Mouse (Mus musculus): Measurements from ENCODE around the gene Ahsg. TPM values are rescaled to one million over a fixed set of nuclear protein-coding genes. Genes with fewer than 3 reads are reported as not detected.
A peak's percentile ranks its signal among the peaks of the same experiment; 100 is the strongest.

Ahsg gene
- total and polyA plus RNA-seq, 3 experiments = 8.0 to 15.1 (median 8.6) TPM

DNA sequence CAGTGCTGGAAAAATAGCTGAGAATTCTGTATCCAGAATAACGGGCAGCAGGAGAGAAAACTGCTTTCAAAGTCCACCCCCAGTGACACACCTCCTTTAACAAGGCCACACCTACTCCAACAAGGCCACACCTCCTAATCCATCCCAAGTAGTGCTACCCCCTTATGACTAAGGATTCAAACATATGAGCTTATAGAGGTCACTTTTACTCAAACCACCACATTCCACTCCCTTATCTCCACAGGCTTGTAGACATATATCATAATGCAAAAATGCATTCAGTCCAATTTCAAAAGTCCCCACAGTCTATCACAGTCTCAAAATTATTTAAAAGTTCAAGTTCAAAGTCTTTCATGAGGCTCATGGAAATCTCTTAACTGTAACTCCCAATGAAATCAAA lies 43.4 kb upstream of the Ahsg start:
- H3K36me3 ChIP-seq (ENCODE audit: control insufficient read depth, insufficient read depth, low read length) = no peaks in the 10 kb centered on the region
- whole genome bisulfite sequencing = 89% methylated on average over 1 of the region's 1 CpGs
- H3K4me3 ChIP-seq = no peak overlapping the region
- TF ChIP-seq CTCF (IDR thresholded peaks at IDR 0.05) (no peak), POLR2A (IDR thresholded peaks at IDR 0.05; ENCODE audit: insufficient read depth, low read depth, low read length) (no peak), EP300 (IDR thresholded peaks at IDR 0.05; ENCODE audit: insufficient read depth, low read depth, low read length) (no peak)
- H3K9ac ChIP-seq (ENCODE audit: low read depth, low read length) = no peak overlapping the region
- no peaks in the 10 kb centered on the region for H3K27me3 ChIP-seq (ENCODE audit: control insufficient read depth, insufficient read depth, low read length)
- no peaks in the 10 kb centered on the region for H3K79me2 ChIP-seq (replicated peaks; ENCODE audit: control insufficient read depth, insufficient read depth, low read length)
- intact Hi-C loops (cut with DNase I) = no loop called here
- no peak overlapping the region for H3K27ac ChIP-seq
- no peak for DNase-seq
- H3K4me1 ChIP-seq (ENCODE audit: control insufficient read depth, insufficient read depth, low read length) = no peaks in the 10 kb centered on the region; the same call in 1 of the 2 replicates

DNA sequence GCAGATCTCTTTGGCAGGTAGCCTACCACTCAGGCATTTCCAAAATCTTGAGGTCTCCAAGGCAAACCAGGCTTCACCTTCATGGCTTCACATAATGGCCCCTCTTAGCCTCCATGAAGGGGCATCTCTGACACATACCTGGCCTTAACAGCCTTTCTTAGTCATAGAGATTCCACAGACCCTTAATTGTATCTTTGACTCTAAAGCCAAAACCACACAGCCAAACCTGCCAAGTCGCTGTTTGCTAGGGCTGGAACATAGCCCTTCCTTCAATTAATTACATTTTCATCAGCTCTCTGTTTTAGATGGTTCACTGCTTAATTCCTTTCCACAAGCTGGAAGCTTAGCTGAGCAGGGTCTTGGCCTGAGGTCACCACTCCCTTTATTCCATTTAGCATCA lies 42.7 kb upstream of the Ahsg start:
- 80% methylated on average over 1 of the region's 1 CpGs for WGBS
- Histone ChIP-seq H3K36me3 (ENCODE audit: control insufficient read depth, insufficient read depth, low read length) (no peaks in the 10 kb centered on the region), H3K9ac (ENCODE audit: low read depth, low read length) (no peak overlapping the region), H3K27me3 (ENCODE audit: control insufficient read depth, insufficient read depth, low read length) (no peaks in the 10 kb centered on the region), H3K4me1 (ENCODE audit: control insufficient read depth, insufficient read depth, low read length) (no peaks in the 10 kb centered on the region; the same call in 1 of the 2 replicates), H3K27ac (no peak overlapping the region), H3K4me3 (no peak overlapping the region), H3K79me2 (replicated peaks; ENCODE audit: control insufficient read depth, insufficient read depth, low read length) (no peaks in the 10 kb centered on the region)
- no peak for DNase-seq
- intact Hi-C loops (cut with DNase I) = no loop called here
- TF ChIP-seq POLR2A (IDR thresholded peaks at IDR 0.05; ENCODE audit: insufficient read depth, low read depth, low read length) (no peak), EP300 (IDR thresholded peaks at IDR 0.05; ENCODE audit: insufficient read depth, low read depth, low read length) (no peak), CTCF (IDR thresholded peaks at IDR 0.05) (no peak)

DNA sequence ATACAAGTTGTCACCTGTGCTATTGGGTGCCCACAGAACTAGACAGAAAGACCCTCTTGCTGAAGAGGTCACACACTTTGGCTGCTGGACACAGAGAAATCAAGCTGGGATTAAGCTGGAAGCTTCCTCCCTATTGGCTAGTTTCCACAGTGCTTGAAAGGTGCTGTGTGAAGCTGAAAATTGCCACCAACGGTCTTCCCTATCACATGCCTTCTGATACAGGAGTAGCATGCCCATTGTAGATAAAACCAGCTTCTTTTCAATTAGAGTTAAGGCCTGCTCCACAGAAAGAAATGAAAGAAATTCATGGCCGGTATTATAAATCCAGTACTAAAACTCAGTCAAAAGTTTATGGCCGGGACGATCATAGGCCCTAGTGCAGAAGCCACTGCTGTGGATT lies 38.4 kb upstream of the Ahsg start:
- no peaks in the 10 kb centered on the region for H3K27me3 ChIP-seq (ENCODE audit: control insufficient read depth, insufficient read depth, low read length)
- H3K27ac ChIP-seq = no peak overlapping the region
- H3K79me2 ChIP-seq (replicated peaks; ENCODE audit: control insufficient read depth, insufficient read depth, low read length) = 0 out of 2 replicates have a peak, but pooled peaks cover 2% of the 10 kb centered on the region
- 85% methylated on average over 4 of the region's 4 CpGs for WGBS
- TF ChIP-seq POLR2A (IDR thresholded peaks at IDR 0.05; ENCODE audit: insufficient read depth, low read depth, low read length) = no peak
- TF ChIP-seq EP300 (IDR thresholded peaks at IDR 0.05; ENCODE audit: insufficient read depth, low read depth, low read length) = no peak
- no peak for TF ChIP-seq CTCF (IDR thresholded peaks at IDR 0.05)
- no peak overlapping the region for H3K4me3 ChIP-seq
- no peak for DNase-seq
- H3K36me3 ChIP-seq (ENCODE audit: control insufficient read depth, insufficient read depth, low read length) = no peaks in the 10 kb centered on the region
- intact Hi-C loops (cut with DNase I) = loop anchor here (10.0 kb wide), 1 partner anchor 848 kb away; the partner anchor contains the start of gene Senp2
- no peak overlapping the region for H3K9ac ChIP-seq (ENCODE audit: low read depth, low read length)
- no peaks in the 10 kb centered on the region; the same call in 1 of the 2 replicates for H3K4me1 ChIP-seq (ENCODE audit: control insufficient read depth, insufficient read depth, low read length)

DNA sequence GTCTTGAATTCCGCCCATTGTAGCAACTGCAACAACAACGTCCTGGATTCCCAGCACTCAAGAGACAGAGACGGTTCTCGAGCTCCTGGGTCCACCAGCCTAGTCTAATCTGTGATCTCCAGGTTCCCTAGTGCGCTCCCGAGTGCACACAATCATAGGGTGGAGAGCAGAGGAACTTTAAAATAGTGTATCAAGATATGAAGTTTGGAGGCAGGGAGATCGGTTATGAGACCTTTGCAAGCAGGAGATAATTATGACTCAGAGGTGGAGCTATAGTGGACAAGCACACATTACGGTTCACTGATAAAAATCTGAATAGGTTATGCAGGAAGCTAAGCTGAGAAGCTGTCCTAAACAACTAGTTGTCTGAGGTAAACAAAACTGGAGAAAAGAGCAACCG lies 34.3 kb upstream of the Ahsg start:
- intact Hi-C loops (cut with DNase I) = loop anchor here (5.0 to 10.0 kb wide), 2 partner anchors 251 to 852 kb away; partner anchors contain the start of genes Eif4a2 and Senp2
- Histone ChIP-seq H3K27me3 (ENCODE audit: control insufficient read depth, insufficient read depth, low read length) (no peaks in the 10 kb centered on the region), H3K27ac (peak overlapping the region; percentile 86), H3K36me3 (ENCODE audit: control insufficient read depth, insufficient read depth, low read length) (no peaks in the 10 kb centered on the region), H3K4me1 (ENCODE audit: control insufficient read depth, insufficient read depth, low read length) (peaks cover 4% of the 10 kb centered on the region), H3K9ac (ENCODE audit: low read depth, low read length) (peak overlapping the region; percentile 45; the same call in 1 of the 2 replicates), H3K4me3 (peak overlapping the region; percentile 75), H3K79me2 (replicated peaks; ENCODE audit: control insufficient read depth, insufficient read depth, low read length) (peaks cover 6% of the 10 kb centered on the region)
- 6% methylated on average over 9 of the region's 9 CpGs for WGBS
- DNase-seq = no peak
- TF ChIP-seq CTCF (IDR thresholded peaks at IDR 0.05) = no peak
- TF ChIP-seq EP300 (IDR thresholded peaks at IDR 0.05; ENCODE audit: insufficient read depth, low read depth, low read length) = no peak
- TF ChIP-seq POLR2A (IDR thresholded peaks at IDR 0.05; ENCODE audit: insufficient read depth, low read depth, low read length) = no peak

DNA sequence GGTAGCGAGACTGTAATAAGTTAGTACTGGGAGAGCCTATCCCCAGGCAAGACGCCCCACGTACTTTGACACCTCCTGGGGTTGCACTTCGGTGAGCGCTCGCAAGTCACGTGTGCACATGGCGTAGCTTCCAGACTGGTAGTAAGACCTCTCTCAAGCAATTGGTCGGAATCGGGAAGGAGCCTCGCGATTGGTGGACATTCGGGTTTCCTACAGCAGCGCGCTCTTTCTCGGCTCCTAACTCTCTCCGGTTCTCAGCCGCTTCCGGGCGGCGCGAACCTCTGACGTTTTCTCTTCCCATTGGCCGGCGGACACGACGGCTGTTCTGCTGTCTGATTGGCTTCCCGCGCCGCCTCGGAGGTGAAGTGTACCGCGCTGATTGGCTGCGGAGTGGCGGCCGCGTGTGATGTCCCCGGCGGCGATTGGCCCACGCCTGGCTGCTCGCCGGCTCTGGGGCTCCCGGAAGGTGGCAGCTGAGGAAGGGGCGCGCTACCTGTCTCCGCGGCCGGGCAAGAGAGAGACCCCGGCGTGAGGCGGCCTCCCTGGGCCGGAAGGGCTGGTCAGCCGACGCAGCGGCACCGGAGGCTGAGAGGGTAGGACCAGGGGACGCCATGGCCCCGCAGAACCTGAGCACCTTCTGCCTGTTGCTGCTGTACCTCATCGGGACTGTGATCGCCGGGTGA lies 33.5 kb upstream of the Ahsg start, which contains the start of the genes Tbccd1 and Dnajb11:
Gene Tbccd1 (minus strand): TSS at position 239 of the 683 bp plus-strand sequence.
Gene Dnajb11 (plus strand): TSS at position 415 of the 683 bp plus-strand sequence.
- H3K9ac ChIP-seq (ENCODE audit: low read depth, low read length) = peak within 1 kb of the TSS; percentile 94
- peaks cover 4% of the 10 kb centered on the region for H3K4me1 ChIP-seq (ENCODE audit: control insufficient read depth, insufficient read depth, low read length)
- WGBS = under 1% methylated on average over 62 of the region's 62 CpGs
- H3K36me3 ChIP-seq (ENCODE audit: control insufficient read depth, insufficient read depth, low read length) = no peaks in the 10 kb centered on the region
- H3K79me2 ChIP-seq (replicated peaks; ENCODE audit: control insufficient read depth, insufficient read depth, low read length) = peaks cover 6% of the 10 kb centered on the region
- H3K27ac ChIP-seq = peak within 1 kb of the TSS; percentile 86
- TF ChIP-seq POLR2A (IDR thresholded peaks at IDR 0.05; ENCODE audit: insufficient read depth, low read depth, low read length) (peak; percentile 86), CTCF (IDR thresholded peaks at IDR 0.05) (no peak), EP300 (IDR thresholded peaks at IDR 0.05; ENCODE audit: insufficient read depth, low read depth, low read length) (0 out of 2 replicates have a peak, but pooled peaks have one; percentile 30)
- intact Hi-C loops (cut with DNase I) = loop anchor here (5.0 to 10.0 kb wide), 2 partner anchors 250 to 853 kb away; partner anchors contain the start of genes Eif4a2 and Senp2
- peak; percentile 99 to 100 for DNase-seq
- peak within 1 kb of the TSS; percentile 75 for H3K4me3 ChIP-seq
- H3K27me3 ChIP-seq (ENCODE audit: control insufficient read depth, insufficient read depth, low read length) = no peaks in the 10 kb centered on the region

DNA sequence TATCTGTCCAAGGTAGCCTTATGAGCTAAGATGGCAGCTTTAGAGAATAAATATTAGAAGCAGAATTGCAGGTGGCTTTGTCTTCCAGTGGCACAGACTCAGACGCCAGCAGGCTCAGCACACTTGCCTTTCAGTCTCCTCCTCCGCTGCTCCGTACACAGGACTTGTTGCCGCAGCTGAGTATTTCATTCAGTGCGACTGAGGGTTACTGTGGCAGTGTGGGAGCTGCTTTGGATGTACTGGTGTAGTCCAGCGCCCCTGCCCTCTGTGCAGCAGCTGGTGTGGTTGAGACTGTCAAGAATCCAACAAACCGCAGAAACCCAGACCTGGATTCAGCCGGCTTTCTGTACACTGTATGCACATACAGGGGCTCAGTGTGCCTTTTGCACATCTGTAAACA lies 18.7 kb upstream of the Ahsg start:
- no peak overlapping the region for H3K4me3 ChIP-seq
- intact Hi-C loops (cut with DNase I) = no loop called here
- H3K36me3 ChIP-seq (ENCODE audit: control insufficient read depth, insufficient read depth, low read length) = no peaks in the 10 kb centered on the region; the same call in 1 of the 2 replicates
- H3K27ac ChIP-seq = no peak overlapping the region
- H3K9ac ChIP-seq (ENCODE audit: low read depth, low read length) = no peak overlapping the region
- H3K27me3 ChIP-seq (ENCODE audit: control insufficient read depth, insufficient read depth, low read length) = no peaks in the 10 kb centered on the region
- H3K4me1 ChIP-seq (ENCODE audit: control insufficient read depth, insufficient read depth, low read length) = no peaks in the 10 kb centered on the region
- no peaks in the 10 kb centered on the region for H3K79me2 ChIP-seq (replicated peaks; ENCODE audit: control insufficient read depth, insufficient read depth, low read length)
- 92% methylated on average over 8 of the region's 8 CpGs for WGBS
- no peak for TF ChIP-seq CTCF (IDR thresholded peaks at IDR 0.05)
- no peak for TF ChIP-seq POLR2A (IDR thresholded peaks at IDR 0.05; ENCODE audit: insufficient read depth, low read depth, low read length)
- TF ChIP-seq EP300 (IDR thresholded peaks at IDR 0.05; ENCODE audit: insufficient read depth, low read depth, low read length) = no peak
- no peak for DNase-seq
